Mouse (Mus musculus) spleen, adult 2 months (tissue): ENCODE measurements around the gene Hcrt. TPM values are rescaled to one million over a fixed set of nuclear protein-coding genes. Genes with fewer than 3 reads are reported as not detected.
A peak's percentile ranks its signal among the peaks of the same experiment; 100 is the strongest.

ENCODE experiments used
- DNase-seq, 2 experiments: peaks; one replicate each; pipeline versions ENCODE4 v3.0.0 to v3.0.0-alpha.2; 2012 to 2021; ENCODE audit warnings: low spot score in 2 of 2, low read depth in 1 of 2
- H3K27ac ChIP-seq: fragments of 200-500 bp; 2 replicates; pipeline ENCODE4 v1.5.1; 2012; ENCODE audit warnings: low read length, inconsistent platforms; ENCODE audit not compliant: insufficient read depth
- H3K27me3 ChIP-seq: fragments of 200-500 bp; 2 replicates; pipeline ENCODE4 v1.6.1; 2012; ENCODE audit warnings: mild to moderate bottlenecking, moderate library complexity, low read length, inconsistent platforms; ENCODE audit not compliant: control insufficient read depth, insufficient read depth
- H3K36me3 ChIP-seq: fragments of 200-500 bp; 2 replicates; pipeline ENCODE4 v1.6.1; 2012; ENCODE audit warnings: mild to moderate bottlenecking, low read length, inconsistent platforms; ENCODE audit not compliant: control insufficient read depth, insufficient read depth
- H3K4me1 ChIP-seq: fragments of 200-500 bp; 2 replicates; pipeline ENCODE4 v1.6.1; 2011; ENCODE audit warnings: inconsistent platforms; ENCODE audit not compliant: control insufficient read depth, insufficient read depth, insufficient read length
- H3K4me3 ChIP-seq: fragments of 200-500 bp; 2 replicates; pipeline ENCODE4 v1.5.1; 2011; ENCODE audit warnings: mild to moderate bottlenecking, inconsistent platforms; ENCODE audit not compliant: insufficient read depth, insufficient read length; ENCODE audit errors: extremely low read depth
- CTCF ChIP-seq: fragments of 200-500 bp; IDR thresholded peaks from 2 replicates; pipeline ENCODE4 v1.5.1; 2011; ENCODE audit warnings: mild to moderate bottlenecking, inconsistent platforms; ENCODE audit not compliant: insufficient read depth, insufficient read length, insufficient replicate concordance; ENCODE audit errors: extremely low read depth
- POLR2A ChIP-seq: fragments of 200-500 bp; IDR thresholded peaks from 2 replicates; pipeline ENCODE4 v1.6.1; 2011; ENCODE audit warnings: low read depth, low read length, inconsistent platforms
- WGBS: fragments of 180-500 bp; shearing (Covaris S2); methylation state at CpG from one replicate; pipeline ENCODE4 v1.1.7; 2018; 5-methylcytosine and 5-hydroxymethylcytosine counted together
- polyA plus RNA-seq: library from polyadenylated mRNA; depleted of rRNA; stranded (reverse); fragments of >200 nt; gene quantifications from 2 replicates; pipeline ENCODE4 v1.2.3, GENCODE M21; 2012

The Hcrt gene
- polyA plus RNA-seq, 1 experiment: 0.22 TPM

DNA sequence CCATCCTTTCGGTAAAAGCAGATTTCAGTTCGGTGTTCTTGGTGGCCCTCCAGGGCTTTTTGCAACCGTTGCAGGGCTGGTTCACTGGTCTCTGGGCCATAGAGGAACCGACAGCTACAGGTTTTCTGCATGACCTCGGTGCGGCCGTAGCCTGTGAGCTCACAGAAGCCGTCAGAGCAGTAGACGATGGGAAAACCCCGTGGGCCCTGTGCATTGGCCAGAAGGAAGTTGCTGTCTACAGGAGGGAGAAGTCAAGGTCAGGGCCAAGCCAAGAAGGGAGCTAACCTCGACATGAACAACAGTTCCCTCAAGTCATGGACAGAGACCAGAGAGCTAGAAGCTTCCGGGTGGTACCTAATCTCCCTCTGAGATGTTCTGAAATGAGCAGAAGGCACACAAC is 5.2 kb downstream of the Hcrt start:
- 40% methylated on average over 12 of the region's 12 CpGs for WGBS
- TF ChIP-seq POLR2A: no peak
- TF ChIP-seq CTCF: no peak
- no peaks in the 10 kb centered on the region for H3K36me3 ChIP-seq
- DNase-seq: peak in 1 of 2 experiments; percentile 41
- no peaks in the 10 kb centered on the region; the same call in 1 of the 2 replicates for H3K27me3 ChIP-seq
- no peak overlapping the region for H3K4me3 ChIP-seq
- peaks cover 17% of the 10 kb centered on the region for H3K4me1 ChIP-seq
- H3K27ac ChIP-seq: no peak overlapping the region

DNA sequence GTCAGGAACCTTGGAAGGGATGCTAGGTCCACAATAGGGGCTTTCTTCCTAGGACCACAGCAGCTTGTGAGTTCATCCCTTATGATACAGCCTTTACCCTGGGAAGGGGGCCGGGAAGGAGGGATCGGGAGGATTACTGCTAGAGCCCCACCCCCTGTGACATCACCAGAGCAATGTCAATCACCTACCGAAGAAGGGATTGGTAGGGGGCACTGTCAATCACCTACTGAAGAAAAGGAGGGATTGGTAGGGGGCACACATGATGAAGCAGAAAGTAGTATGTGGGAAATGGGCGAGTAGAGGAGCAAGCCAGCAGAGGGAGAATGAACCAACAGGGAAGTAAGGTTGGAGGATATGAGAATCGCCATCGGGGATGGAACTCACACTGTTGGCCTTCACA is 6.3 kb downstream of the Hcrt start:
- H3K4me3 ChIP-seq: no peak overlapping the region
- H3K27me3 ChIP-seq: no peaks in the 10 kb centered on the region; the same call in 1 of the 2 replicates
- WGBS: 69% methylated on average over 6 of the region's 6 CpGs
- H3K27ac ChIP-seq: no peak overlapping the region
- peaks cover 13% of the 10 kb centered on the region for H3K4me1 ChIP-seq
- no peaks in the 10 kb centered on the region for H3K36me3 ChIP-seq
- TF ChIP-seq CTCF (no peak), POLR2A (no peak)
- DNase-seq: no peak

GRCm38 (mm10) chr11:100754693-100755057 is 8.1 kb downstream of the Hcrt start:
- TF ChIP-seq POLR2A (no peak), CTCF (no peak)
- H3K27ac ChIP-seq: no peak overlapping the region
- no peaks in the 10 kb centered on the region for H3K36me3 ChIP-seq
- no peak overlapping the region for H3K4me3 ChIP-seq
- H3K27me3 ChIP-seq: no peaks in the 10 kb centered on the region; the same call in 1 of the 2 replicates
- WGBS: 87% methylated on average over 3 of the region's 3 CpGs
- DNase-seq: no peak
- peaks cover 12% of the 10 kb centered on the region for H3K4me1 ChIP-seq

DNA sequence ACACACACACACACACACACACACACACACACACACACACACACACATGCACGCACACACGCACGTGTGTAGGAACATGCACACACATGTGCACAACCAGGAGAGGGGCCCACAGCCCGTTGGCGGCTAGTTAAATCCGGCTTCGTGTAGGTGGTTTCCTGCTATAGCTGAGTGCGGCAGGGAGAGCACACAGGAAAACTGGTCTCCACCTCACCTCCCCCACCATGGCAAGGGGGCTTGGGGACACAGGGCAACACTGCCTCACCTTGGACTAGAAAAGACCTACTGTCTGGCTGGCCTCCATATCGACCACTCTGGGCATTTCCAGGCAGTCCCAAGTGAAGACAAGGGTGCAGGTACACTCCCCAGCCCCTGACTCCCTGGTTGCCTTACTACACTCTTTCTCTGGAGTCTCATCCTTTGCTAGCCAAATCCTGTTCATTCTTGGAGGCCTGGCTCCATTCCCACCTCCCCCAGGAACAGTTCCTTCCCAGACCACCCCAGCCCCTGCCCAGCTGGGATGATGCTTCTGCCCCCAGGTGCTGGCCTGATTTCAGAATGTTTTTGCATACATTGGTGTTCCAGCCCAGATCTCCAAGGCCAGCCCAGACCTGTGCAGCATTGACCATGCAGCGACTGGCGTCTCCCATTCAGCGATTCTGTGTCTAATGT is 8.6 kb downstream of the Hcrt start:
- 74% methylated on average over 9 of the region's 12 CpGs for WGBS
- H3K4me3 ChIP-seq: no peak overlapping the region
- TF ChIP-seq POLR2A (no peak), CTCF (no peak)
- H3K4me1 ChIP-seq: peaks cover 8% of the 10 kb centered on the region; the same call in 1 of the 2 replicates
- no peak for DNase-seq
- H3K36me3 ChIP-seq: no peaks in the 10 kb centered on the region
- no peaks in the 10 kb centered on the region; the same call in 1 of the 2 replicates for H3K27me3 ChIP-seq
- no peak overlapping the region for H3K27ac ChIP-seq

GRCm38 (mm10) chr11:100752294-100752693 is 10.4 kb downstream of the Hcrt start:
- WGBS: 60% methylated on average over 10 of the region's 10 CpGs
- no peak overlapping the region for H3K27ac ChIP-seq
- no peak for TF ChIP-seq POLR2A
- TF ChIP-seq CTCF: no peak

GRCm38 (mm10) chr11:100750127-100750526 is 12.6 kb downstream of the Hcrt start:
- no peak for DNase-seq
- H3K27me3 ChIP-seq: no peaks in the 10 kb centered on the region
- no peak overlapping the region for H3K27ac ChIP-seq
- TF ChIP-seq CTCF: no peak
- no peak overlapping the region for H3K4me3 ChIP-seq
- H3K4me1 ChIP-seq: no peaks in the 10 kb centered on the region; the same call in 1 of the 2 replicates
- WGBS: 89% methylated on average over 16 of the region's 16 CpGs
- no peaks in the 10 kb centered on the region for H3K36me3 ChIP-seq

More at GRCm38 (mm10) chr11:100752294-100752693, 10.4 kb downstream of the Hcrt start:
- no peaks in the 10 kb centered on the region for H3K27me3 ChIP-seq
- H3K4me1 ChIP-seq: no peaks in the 10 kb centered on the region
- H3K36me3 ChIP-seq: no peaks in the 10 kb centered on the region
- H3K4me3 ChIP-seq: no peak overlapping the region
- no peak for DNase-seq

DNA sequence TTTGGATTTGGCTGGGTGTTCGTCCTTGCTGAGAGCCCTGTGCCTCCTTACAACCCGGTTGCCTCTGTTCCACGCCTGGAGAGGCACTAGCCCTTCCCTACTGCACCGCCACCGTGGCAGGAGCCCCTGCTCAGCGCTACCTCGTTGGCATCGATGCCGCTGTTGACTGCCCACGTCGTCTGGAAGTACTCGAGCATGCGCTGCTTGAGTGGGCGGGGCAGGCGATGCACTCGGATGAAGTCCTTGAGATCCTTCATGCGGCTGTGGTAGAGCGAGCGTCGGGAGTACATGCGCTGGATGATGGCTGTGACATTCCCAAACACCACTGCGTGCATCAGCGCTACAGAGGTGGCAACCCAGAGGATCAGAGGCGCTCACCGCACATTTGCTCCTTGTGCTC is 13.3 kb downstream of the Hcrt start:
- H3K4me3 ChIP-seq: no peak overlapping the region
- H3K36me3 ChIP-seq: no peaks in the 10 kb centered on the region
- WGBS: 66% methylated on average over 25 of the region's 25 CpGs
- no peak for DNase-seq
- H3K27ac ChIP-seq: no peak overlapping the region
- TF ChIP-seq POLR2A (no peak), CTCF (no peak)
- no peaks in the 10 kb centered on the region; the same call in 1 of the 2 replicates for H3K4me1 ChIP-seq
- no peaks in the 10 kb centered on the region for H3K27me3 ChIP-seq
